Mouse (Mus musculus) left cerebral cortex, postnatal 25 days (tissue): ENCODE measurements at regions not wholly inside any gene's neighbourhood (a gene's known extent, or its start where the extent isn't known, plus 50 kb on each side); places are given as distances from the start of the nearest gene placed in this dataset.
"Not testable (repeated sequence)": the region's sequence is repeated elsewhere in the genome, so short reads cannot be mapped to it uniquely, and the experiment has no call there.

Experiments
- DNase-seq, 2 experiments: peaks; one replicate each; pipeline ENCODE4 v3.0.0; 2022; ENCODE audit warnings: low spot score in 2 of 2, mixed read lengths in 1 of 2
- intact Hi-C: fragments of 180-260 bp; cut with DNase I; formaldehyde crosslinking; loops from one replicate; pipeline ENCODE4 v1.15.1; 2025

GRCm38 (mm10) chrX:93888480-93888879 is 56.5 kb upstream of the Pdk3 start:
- intact Hi-C loops, result loop anchor here (5.0 to 10.0 kb wide), 3 partner anchors 256 to 824 kb away; partner anchors contain the start of genes Arx and Pola1
- no peak for DNase-seq

- intact Hi-C loops, result loop anchor here (5.0 to 10.0 kb wide), 3 partner anchors 257 to 824 kb away; partner anchors contain the start of genes Arx and Pola1
- DNase-seq, result peak; percentile 1 to 11
These were observed 57.0 kb upstream of the Pdk3 start for GRCm38 (mm10) chrX:93888966-93889365.

- intact Hi-C loops, result loop anchor here (5.0 to 10.0 kb wide), 4 partner anchors 97 to 825 kb away; partner anchors contain the start of genes Arx and Pola1
- DNase-seq, result peak; percentile 85 to 88
These were observed 57.5 kb upstream of the Pdk3 start for GRCm38 (mm10) chrX:93889394-93890042.

GRCm38 (mm10) chrX:93896838-93897820 is 65.1 kb upstream of the Pdk3 start:
- no peak for DNase-seq
- intact Hi-C loops, result no loop called here

- intact Hi-C loops, result no loop called here
- no peak for DNase-seq
These were observed 65.2 kb upstream of the AU015836 start for GRCm38 (mm10) chrX:93903209-93903608.

- intact Hi-C loops, result no loop called here
- no peak for DNase-seq
These were observed 62.9 kb upstream of the AU015836 start for GRCm38 (mm10) chrX:93905531-93905930.

GRCm38 (mm10) chrX:93911087-93911840 is 57.2 kb upstream of the AU015836 start:
- DNase-seq, result peak; percentile 47 to 56
- intact Hi-C loops, result loop anchor here (5.0 kb wide), 1 partner anchor 121 kb away; no protein-coding TSS in a partner anchor

- DNase-seq, result no peak
- intact Hi-C loops, result no loop called here
These were observed 52.9 kb upstream of the AU015836 start for GRCm38 (mm10) chrX:93915548-93915947.

- intact Hi-C loops, DNase-seq: not testable (repeated sequence)
These were observed 51.1 kb upstream of the AU015836 start for GRCm38 (mm10) chrX:93917367-93917766.
